Mouse (Mus musculus) heart, postnatal 0 days (tissue): ENCODE data around the gene 4930550C14Rik.

Source experiments
- CTCF ChIP-seq: IDR thresholded peaks from 2 replicates; pipeline ENCODE4 v1.5.1; 2016; ENCODE audit warnings: antibody characterized with exemption, control low read depth, low read depth
- EP300 ChIP-seq: IDR thresholded peaks from 2 replicates; pipeline ENCODE4 v1.6.1; 2016; ENCODE audit warnings: antibody characterized with exemption, low read depth

GRCm38 (mm10) chr9:53450609-53451008 lies 48.5 kb downstream of the 4930550C14Rik start:
- TF ChIP-seq CTCF (no peak), EP300 (no peak)
